Mouse (Mus musculus): ENCODE measurements around the gene Mpp2. TPM values are rescaled to one million over a fixed set of nuclear protein-coding genes. Genes with fewer than 3 reads are reported as not detected.

Mpp2 gene
- polyA plus RNA-seq (2015; fragmentation: Nextera tagmentation; extraction: Ambion mirVana) = 1.7 and 2.2 TPM in 2 replicates

DNA sequence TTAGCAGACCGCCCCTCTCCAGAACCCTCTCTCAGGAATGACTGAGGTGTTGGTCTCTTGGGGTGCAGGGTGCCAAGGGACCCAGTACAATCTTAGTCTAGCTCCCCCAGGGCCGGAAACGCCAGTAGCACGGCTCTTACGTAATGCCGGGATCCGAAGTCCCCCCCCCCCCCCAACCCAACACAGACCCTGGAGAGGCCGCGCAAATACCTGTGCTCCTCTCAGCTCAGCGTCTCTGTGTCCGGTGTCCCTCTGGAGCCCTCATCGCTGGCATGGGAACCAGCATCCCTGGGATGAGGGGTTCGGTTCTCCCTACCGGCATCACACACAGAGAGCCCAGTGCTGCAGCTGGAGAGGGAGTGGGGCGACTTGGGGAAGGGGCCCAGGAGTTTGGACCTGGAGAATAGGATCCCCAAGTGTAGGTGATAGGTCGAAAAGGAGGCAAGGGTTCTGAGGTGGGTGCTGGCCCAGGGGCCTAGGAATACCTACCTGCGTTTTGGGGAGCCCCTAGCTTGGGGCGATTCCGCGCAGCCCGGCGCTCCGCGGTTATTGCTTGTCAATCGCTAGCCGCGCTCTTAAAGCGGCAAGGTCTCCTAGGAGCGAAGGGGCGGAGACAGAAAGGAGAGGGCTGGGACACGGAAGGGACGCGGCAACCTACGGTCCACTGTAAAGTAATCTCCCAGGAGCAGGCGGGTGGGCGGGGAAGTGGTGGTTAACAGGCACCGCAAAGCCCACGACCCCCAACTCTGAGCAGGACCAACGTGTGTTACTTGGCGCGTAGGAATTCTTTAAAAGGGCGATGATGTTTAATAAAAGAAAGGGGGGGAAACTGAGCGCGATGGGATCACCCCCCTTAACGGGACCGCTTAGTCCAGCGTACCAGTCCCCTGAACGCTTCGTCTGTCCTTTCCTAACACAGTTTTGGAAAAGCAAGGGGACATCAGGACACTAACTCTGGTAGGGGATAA is at the start of gene Mpp2:
Mpp2 (minus strand) TSS at position 585 of the 968 bp plus-strand sequence.
- H3K4me1 ChIP-seq (replicated peaks; ENCODE audit: control insufficient read depth, insufficient read depth, low read length) = no peaks in the 10 kb centered on the region
- peak within 1 kb of the TSS; percentile 41 for H3K9ac ChIP-seq (ENCODE audit: low read depth, low read length)
- H3K9me3 ChIP-seq (ENCODE audit: control insufficient read depth) = no peaks in the 10 kb centered on the region
- no peaks in the 10 kb centered on the region for H3K36me3 ChIP-seq (ENCODE audit: control insufficient read depth, insufficient read depth)
- peak; percentile 58 for ATAC-seq
- WGBS = under 1% methylated on average over 48 of the region's 49 CpGs
- peak within 1 kb of the TSS; percentile 57 for H3K4me3 ChIP-seq (ENCODE audit: low read depth, low read length)
- H3K4me2 ChIP-seq (replicated peaks; ENCODE audit: low read depth) = peak within 1 kb of the TSS; percentile 97
- H3K27me3 ChIP-seq (replicated peaks; ENCODE audit: control insufficient read depth, insufficient read depth, low read length) = no peaks in the 10 kb centered on the region
- peak within 1 kb of the TSS; percentile 35; the same call in 1 of the 2 replicates for H3K27ac ChIP-seq (ENCODE audit: low read depth, low read length)
- TF ChIP-seq CTCF (IDR thresholded peaks at IDR 0.05; ENCODE audit: low read depth) = no peak

DNA sequence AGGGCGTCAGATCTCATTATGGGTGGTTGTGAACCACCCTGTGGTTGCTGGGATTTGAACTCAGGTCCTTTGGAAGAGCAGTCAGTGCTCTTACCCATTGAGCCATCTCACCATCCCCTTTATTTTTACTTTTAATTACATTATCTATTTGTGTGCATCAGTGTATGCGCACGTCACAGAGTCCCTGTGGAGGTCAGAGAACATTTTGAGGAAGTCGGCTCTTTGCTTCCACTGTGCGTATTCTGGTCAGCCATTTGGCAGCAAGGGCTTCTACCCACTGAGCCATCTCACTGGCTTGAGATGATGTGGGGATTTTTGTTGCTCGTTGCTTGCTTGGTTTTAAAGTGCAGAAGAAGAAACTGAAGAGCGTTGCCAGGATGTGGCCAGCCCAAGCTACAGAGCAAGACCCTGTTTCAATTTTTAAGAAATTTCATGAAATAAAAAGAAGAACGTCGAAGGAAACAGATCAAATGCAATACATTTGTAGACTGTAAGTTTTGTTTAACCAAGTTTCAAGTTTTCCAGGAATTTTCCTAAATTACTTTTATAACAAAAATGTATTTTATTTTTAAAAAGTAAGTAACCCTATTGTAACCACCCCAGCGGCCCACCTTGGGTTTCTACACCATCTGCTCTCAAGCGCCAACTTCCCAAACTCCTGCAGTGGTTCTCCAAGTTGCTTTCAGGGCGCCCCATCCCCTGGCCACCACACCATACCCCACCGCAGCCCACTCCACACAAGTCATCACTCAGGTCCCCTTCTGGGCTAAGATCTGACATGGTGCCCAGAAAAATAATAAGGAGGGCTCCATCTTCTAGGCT is 49.5 kb upstream of the Mpp2 start:
- no peak overlapping the region for H3K27ac ChIP-seq (ENCODE audit: low read depth, low read length)
- peak overlapping the region; percentile 21; the same call in 1 of the 2 replicates for H3K4me3 ChIP-seq (ENCODE audit: low read depth, low read length)
- H3K9ac ChIP-seq (ENCODE audit: low read depth, low read length) = no peak overlapping the region
- no peaks in the 10 kb centered on the region for H3K27me3 ChIP-seq (replicated peaks; ENCODE audit: control insufficient read depth, insufficient read depth, low read length)
- no peaks in the 10 kb centered on the region for H3K9me3 ChIP-seq (ENCODE audit: control insufficient read depth)
- 44% methylated on average over 13 of the region's 13 CpGs for WGBS
- peaks cover 3% of the 10 kb centered on the region; the same call in 1 of the 2 replicates for H3K4me1 ChIP-seq (replicated peaks; ENCODE audit: control insufficient read depth, insufficient read depth, low read length)
- peak overlapping the region; percentile 61 for H3K4me2 ChIP-seq (replicated peaks; ENCODE audit: low read depth)
- no peak for ATAC-seq
- TF ChIP-seq CTCF (IDR thresholded peaks at IDR 0.05; ENCODE audit: low read depth) = no peak
- no peaks in the 10 kb centered on the region; the same call in 1 of the 2 replicates for H3K36me3 ChIP-seq (ENCODE audit: control insufficient read depth, insufficient read depth)

DNA sequence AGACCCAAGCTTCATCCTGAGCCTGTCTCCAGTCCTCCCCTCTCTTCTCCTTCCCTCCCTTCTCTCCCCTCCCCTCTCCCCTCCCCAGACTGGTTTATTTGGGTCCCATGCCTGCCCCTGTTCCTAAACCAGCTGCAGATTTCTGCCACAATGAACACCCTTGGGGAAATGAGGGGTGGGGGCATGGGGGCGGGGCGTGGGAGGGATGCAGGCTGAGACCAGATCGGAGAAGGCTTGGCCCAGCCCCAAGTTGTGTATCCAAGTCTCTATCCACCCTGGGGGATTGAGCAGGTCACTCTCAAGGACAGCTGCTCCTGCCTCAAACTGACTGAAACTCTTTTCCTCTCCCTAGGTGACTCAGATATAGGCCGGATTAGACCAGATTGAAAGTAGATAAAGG is 46.2 kb upstream of the Mpp2 start:
- H3K27me3 ChIP-seq (replicated peaks; ENCODE audit: control insufficient read depth, insufficient read depth, low read length) = no peaks in the 10 kb centered on the region
- H3K36me3 ChIP-seq (ENCODE audit: control insufficient read depth, insufficient read depth) = no peaks in the 10 kb centered on the region; the same call in 1 of the 2 replicates
- no peak overlapping the region for H3K9ac ChIP-seq (ENCODE audit: low read depth, low read length)
- H3K4me2 ChIP-seq (replicated peaks; ENCODE audit: low read depth) = no peak overlapping the region
- H3K4me3 ChIP-seq (ENCODE audit: low read depth, low read length) = no peak overlapping the region
- WGBS = 18% methylated on average over 4 of the region's 4 CpGs
- no peaks in the 10 kb centered on the region for H3K9me3 ChIP-seq (ENCODE audit: control insufficient read depth)
- no peak for ATAC-seq
- no peak overlapping the region for H3K27ac ChIP-seq (ENCODE audit: low read depth, low read length)
- TF ChIP-seq CTCF (IDR thresholded peaks at IDR 0.05; ENCODE audit: low read depth) = no peak
- H3K4me1 ChIP-seq (replicated peaks; ENCODE audit: control insufficient read depth, insufficient read depth, low read length) = peaks cover 3% of the 10 kb centered on the region; the same call in 1 of the 2 replicates

DNA sequence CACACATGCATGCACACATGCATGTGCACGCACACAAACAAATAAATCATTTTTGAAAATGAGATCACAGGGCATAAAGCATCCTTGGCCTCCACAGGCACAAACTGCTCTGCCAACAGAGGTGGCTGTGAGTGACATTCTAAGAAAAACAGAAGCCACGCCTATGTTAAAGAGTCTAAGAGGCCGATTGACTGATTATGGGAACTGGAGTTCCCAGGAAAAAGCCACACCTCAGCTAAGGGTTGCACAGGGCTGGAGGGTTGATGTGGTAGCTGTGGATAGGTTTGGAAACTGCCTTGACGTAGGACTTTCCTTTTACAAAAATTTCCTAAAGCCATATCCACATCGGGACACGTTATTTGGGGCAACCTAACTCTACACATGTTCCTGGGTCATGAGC is 29.1 kb upstream of the Mpp2 start:
- Histone ChIP-seq H3K4me2 (replicated peaks; ENCODE audit: low read depth) (no peak overlapping the region), H3K27me3 (replicated peaks; ENCODE audit: control insufficient read depth, insufficient read depth, low read length) (peaks cover 4% of the 10 kb centered on the region; the same call in 1 of the 2 replicates), H3K4me1 (replicated peaks; ENCODE audit: control insufficient read depth, insufficient read depth, low read length) (no peaks in the 10 kb centered on the region), H3K27ac (ENCODE audit: low read depth, low read length) (no peak overlapping the region), H3K4me3 (ENCODE audit: low read depth, low read length) (no peak overlapping the region), H3K9ac (ENCODE audit: low read depth, low read length) (no peak overlapping the region), H3K36me3 (ENCODE audit: control insufficient read depth, insufficient read depth) (no peaks in the 10 kb centered on the region), H3K9me3 (ENCODE audit: control insufficient read depth) (no peaks in the 10 kb centered on the region)
- 57% methylated on average over 6 of the region's 6 CpGs for WGBS
- ATAC-seq = peak; percentile 31; the same call in 1 of the 2 replicates
- TF ChIP-seq CTCF (IDR thresholded peaks at IDR 0.05; ENCODE audit: low read depth) = no peak

DNA sequence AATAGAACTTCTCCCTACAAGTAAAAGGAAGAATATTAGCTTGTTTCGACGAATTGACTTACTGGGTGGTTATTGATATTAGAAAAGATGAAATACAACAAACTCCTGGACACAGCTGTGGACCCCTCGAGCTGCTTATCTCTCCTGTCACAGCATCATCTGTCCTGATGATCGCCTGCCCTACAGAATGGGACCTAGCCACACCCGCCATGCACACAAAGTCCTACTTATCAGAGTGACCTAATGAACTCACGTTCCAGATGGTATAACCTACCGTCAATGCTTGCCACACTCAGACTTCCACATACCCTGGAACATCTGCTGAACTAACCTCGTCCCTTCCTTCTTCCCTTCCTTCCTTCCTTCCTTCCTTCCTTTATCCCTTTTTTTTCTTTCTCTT is 27.9 kb upstream of the Mpp2 start:
- WGBS = 42% methylated on average over 8 of the region's 8 CpGs
- no peak for TF ChIP-seq CTCF (IDR thresholded peaks at IDR 0.05; ENCODE audit: low read depth)
- H3K9me3 ChIP-seq (ENCODE audit: control insufficient read depth) = no peaks in the 10 kb centered on the region
- H3K36me3 ChIP-seq (ENCODE audit: control insufficient read depth, insufficient read depth) = no peaks in the 10 kb centered on the region
- ATAC-seq = no peak
- H3K27me3 ChIP-seq (replicated peaks; ENCODE audit: control insufficient read depth, insufficient read depth, low read length) = peaks cover 4% of the 10 kb centered on the region; the same call in 1 of the 2 replicates
- H3K9ac ChIP-seq (ENCODE audit: low read depth, low read length) = no peak overlapping the region
- no peak overlapping the region for H3K27ac ChIP-seq (ENCODE audit: low read depth, low read length)
- no peak overlapping the region for H3K4me2 ChIP-seq (replicated peaks; ENCODE audit: low read depth)
- H3K4me3 ChIP-seq (ENCODE audit: low read depth, low read length) = no peak overlapping the region
- no peaks in the 10 kb centered on the region for H3K4me1 ChIP-seq (replicated peaks; ENCODE audit: control insufficient read depth, insufficient read depth, low read length)

DNA sequence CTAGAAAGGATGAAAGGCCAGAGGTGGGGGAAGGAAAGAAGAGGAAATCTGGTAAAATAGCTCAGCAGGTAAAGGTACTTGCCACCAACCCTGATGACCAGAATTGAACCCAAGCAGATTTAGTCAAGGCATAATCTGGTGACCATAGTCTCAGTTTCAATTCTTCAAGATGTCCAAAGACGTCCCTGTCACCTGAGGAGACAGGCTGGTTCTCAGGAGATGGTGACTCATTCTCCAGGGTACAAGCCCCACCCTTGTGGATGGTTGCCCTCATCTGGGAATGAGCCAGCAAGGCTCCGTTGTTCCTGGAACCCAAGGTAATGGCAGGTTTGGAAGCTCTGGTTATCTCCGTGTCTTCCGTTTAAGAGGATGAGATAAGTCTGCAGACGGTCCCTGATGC is 23.3 kb upstream of the Mpp2 start:
- Histone ChIP-seq H3K9ac (ENCODE audit: low read depth, low read length) (no peak overlapping the region), H3K4me1 (replicated peaks; ENCODE audit: control insufficient read depth, insufficient read depth, low read length) (no peaks in the 10 kb centered on the region), H3K4me3 (ENCODE audit: low read depth, low read length) (no peak overlapping the region), H3K27me3 (replicated peaks; ENCODE audit: control insufficient read depth, insufficient read depth, low read length) (peaks cover 30% of the 10 kb centered on the region), H3K4me2 (replicated peaks; ENCODE audit: low read depth) (no peak overlapping the region), H3K9me3 (ENCODE audit: control insufficient read depth) (no peaks in the 10 kb centered on the region), H3K36me3 (ENCODE audit: control insufficient read depth, insufficient read depth) (no peaks in the 10 kb centered on the region), H3K27ac (ENCODE audit: low read depth, low read length) (no peak overlapping the region)
- whole genome bisulfite sequencing = 56% methylated on average over 5 of the region's 5 CpGs
- no peak for TF ChIP-seq CTCF (IDR thresholded peaks at IDR 0.05; ENCODE audit: low read depth)
- no peak for ATAC-seq
